Mouse (Mus musculus): ENCODE measurements around the gene Tgfb3. TPM values are rescaled to one million over a fixed set of nuclear protein-coding genes. Genes with fewer than 3 reads are reported as not detected.

Gene Tgfb3
- total RNA-seq (2021) = 10 to 100 TPM; 60.7 to 62.6 TPM
- long read RNA-seq, experiment 1, transcript Tgfb3-201 (7 exons, 3,383 nt) = major isoform, 138 of 160 reads
- long read RNA-seq, experiment 1, partial matches to known transcripts = 13 of 160 reads
- long read RNA-seq, experiment 1, other reads (novel, unspliced or antisense) = 9 of 160 reads
- long read RNA-seq, experiment 2, transcript Tgfb3-201 (7 exons, 3,383 nt) = major isoform, 137 of 161 reads
- long read RNA-seq, experiment 2, partial matches to known transcripts = 7 of 161 reads
- long read RNA-seq, experiment 2, other reads (novel, unspliced or antisense) = 17 of 161 reads

- peak; percentile 39 to 58 for DNase-seq (ENCODE audit: low spot score in 2 of 2)
Observed at GRCm38 (mm10) chr12:86078553-86079201, at the start of gene Tgfb3. Tgfb3 (minus strand) TSS chr12:86079041.

GRCm38 (mm10) chr12:86128122-86128521, 49.3 kb upstream of the Tgfb3 start:
- DNase-seq (ENCODE audit: low spot score in 2 of 2) = no peak

- no peak for DNase-seq (ENCODE audit: low spot score in 2 of 2)
Observed at GRCm38 (mm10) chr12:86124016-86124415, 45.2 kb upstream of the Tgfb3 start.

GRCm38 (mm10) chr12:86116295-86116835, 37.5 kb upstream of the Tgfb3 start:
- DNase-seq (ENCODE audit: low spot score in 2 of 2) = no peak

GRCm38 (mm10) chr12:86110637-86111036, 31.8 kb upstream of the Tgfb3 start:
- no peak for DNase-seq (ENCODE audit: low spot score in 2 of 2)

GRCm38 (mm10) chr12:86109531-86109930, 30.7 kb upstream of the Tgfb3 start:
- no peak for DNase-seq (ENCODE audit: low spot score in 2 of 2)

GRCm38 (mm10) chr12:86107645-86108044, 28.8 kb upstream of the Tgfb3 start:
- DNase-seq (ENCODE audit: low spot score in 2 of 2) = no peak

- no peak for DNase-seq (ENCODE audit: low spot score in 2 of 2)
Observed at GRCm38 (mm10) chr12:86106086-86106485, 27.2 kb upstream of the Tgfb3 start.

GRCm38 (mm10) chr12:86105546-86105945, 26.7 kb upstream of the Tgfb3 start:
- no peak for DNase-seq (ENCODE audit: low spot score in 2 of 2)

- DNase-seq (ENCODE audit: low spot score in 2 of 2) = no peak
Observed at GRCm38 (mm10) chr12:86104297-86104696, 25.5 kb upstream of the Tgfb3 start.

- DNase-seq (ENCODE audit: low spot score in 2 of 2) = no peak
Observed at GRCm38 (mm10) chr12:86103852-86104251, 25.0 kb upstream of the Tgfb3 start.

GRCm38 (mm10) chr12:86103391-86103790, 24.6 kb upstream of the Tgfb3 start:
- no peak for DNase-seq (ENCODE audit: low spot score in 2 of 2)

GRCm38 (mm10) chr12:86102686-86103085, 23.8 kb upstream of the Tgfb3 start:
- DNase-seq (ENCODE audit: low spot score in 2 of 2) = no peak

GRCm38 (mm10) chr12:86100711-86101110, 21.9 kb upstream of the Tgfb3 start:
- DNase-seq (ENCODE audit: low spot score in 2 of 2) = no peak

GRCm38 (mm10) chr12:86097781-86098180, 18.9 kb upstream of the Tgfb3 start:
- no peak for DNase-seq (ENCODE audit: low spot score in 2 of 2)

- DNase-seq (ENCODE audit: low spot score in 2 of 2) = no peak
Observed at GRCm38 (mm10) chr12:86095806-86096205, 17.0 kb upstream of the Tgfb3 start.

- no peak for DNase-seq (ENCODE audit: low spot score in 2 of 2)
Observed at GRCm38 (mm10) chr12:86094075-86094474, 15.2 kb upstream of the Tgfb3 start.

- DNase-seq (ENCODE audit: low spot score in 2 of 2) = peak in 1 of 2 experiments; percentile 54
Observed at GRCm38 (mm10) chr12:86091601-86092132, 12.8 kb upstream of the Tgfb3 start.

GRCm38 (mm10) chr12:86090764-86091163, 11.9 kb upstream of the Tgfb3 start:
- DNase-seq (ENCODE audit: low spot score in 2 of 2) = no peak

- peak in 1 of 2 experiments; percentile 43 for DNase-seq (ENCODE audit: low spot score in 2 of 2)
Observed at GRCm38 (mm10) chr12:86088042-86088441, 9.2 kb upstream of the Tgfb3 start.

- no peak for DNase-seq (ENCODE audit: low spot score in 2 of 2)
Observed at GRCm38 (mm10) chr12:86086550-86086949, 7.7 kb upstream of the Tgfb3 start.

- DNase-seq (ENCODE audit: low spot score in 2 of 2) = no peak
Observed at GRCm38 (mm10) chr12:86085873-86086272, 7.0 kb upstream of the Tgfb3 start.

All from gastrocnemius, postnatal 4 days (tissue).